Mouse (Mus musculus) CH12.LX (cell line): ENCODE measurements around the gene Ccdc24. TPM values are rescaled to one million over a fixed set of nuclear protein-coding genes. Genes with fewer than 3 reads are reported as not detected.

Experiments
- DNase-seq: peaks from one replicate; pipeline ENCODE4 v3.0.0-alpha.2; 2013; ENCODE audit errors: extremely low read depth
- H3K27ac ChIP-seq: 2 replicates; pipeline ENCODE4 v1.5.1; 2012; ENCODE audit warnings: low read depth, mild to moderate bottlenecking, control low read depth, moderate library complexity; ENCODE audit not compliant: insufficient read depth
- H3K27me3 ChIP-seq: replicated peaks from 2 replicates; pipeline ENCODE3; 2012; ENCODE audit warnings: inconsistent platforms
- H3K36me3 ChIP-seq, 2 experiments: replicated peaks in 1 of 2; 2 replicates each; pipeline versions ENCODE3 to v1.6.1; 2012; ENCODE audit warnings: inconsistent platforms in 1 of 2, low read length in 1 of 2, mild to moderate bottlenecking in 1 of 2, mixed read lengths in 1 of 2, moderate library complexity in 1 of 2; ENCODE audit not compliant: control insufficient read depth in 1 of 2, insufficient read depth in 1 of 2
- H3K4me1 ChIP-seq, 2 experiments: 2 replicates each; pipeline ENCODE4 v1.6.1; 2012; ENCODE audit warnings: inconsistent platforms in 1 of 2, moderate library complexity in 1 of 2; ENCODE audit not compliant: insufficient read depth in 2 of 2, control insufficient read depth in 1 of 2
- H3K4me2 ChIP-seq: 2 replicates; pipeline ENCODE4 v1.6.1; 2012; ENCODE audit warnings: low read depth, mild to moderate bottlenecking, control low read depth; ENCODE audit not compliant: poor library complexity, insufficient read depth, severe bottlenecking
- H3K4me3 ChIP-seq, 3 experiments: fragments of 150-350 bp in 1 of 3; sonication (generic) in 1 of 3; replicated peaks in 1 of 3; 2 replicates each; pipeline versions ENCODE3 to v1.5.1; 2011 to 2012; ENCODE audit warnings: low read depth in 2 of 3, low read length in 2 of 3, mild to moderate bottlenecking in 2 of 3, moderate library complexity in 2 of 3, control low read depth in 1 of 3, improper control_type of control experiment in 1 of 3, inconsistent platforms in 1 of 3, mixed read lengths in 1 of 3; ENCODE audit not compliant: poor library complexity in 1 of 3
- H3K79me2 ChIP-seq: replicated peaks from 2 replicates; pipeline ENCODE4 v1.6.1; 2012; ENCODE audit warnings: mild to moderate bottlenecking, moderate library complexity; ENCODE audit not compliant: control insufficient read depth, poor library complexity, insufficient read depth, severe bottlenecking; ENCODE audit errors: extremely low read depth
- H3K9ac ChIP-seq: 2 replicates; pipeline ENCODE4 v1.6.1; 2012; ENCODE audit warnings: low read depth, mild to moderate bottlenecking, control low read depth, moderate library complexity; ENCODE audit not compliant: insufficient read depth
- H3K9me3 ChIP-seq: replicated peaks from 2 replicates; pipeline ENCODE3; 2012; ENCODE audit warnings: low read length, inconsistent platforms, mixed read lengths
- CHD1 ChIP-seq: IDR thresholded peaks from 2 replicates; pipeline ENCODE4 v1.6.1; 2012; ENCODE audit warnings: low read depth, low read length, improper control_type of control experiment, inconsistent platforms
- CTCF ChIP-seq, 2 experiments: IDR thresholded peaks in 1 of 2; conservative IDR thresholded peaks in 1 of 2; 2 replicates each; pipeline ENCODE4 v1.5.1; 2011 to 2012; ENCODE audit warnings: low read depth in 2 of 2, low read length in 2 of 2, improper control_type of control experiment in 1 of 2, inconsistent platforms in 1 of 2, mild to moderate bottlenecking in 1 of 2, moderate library complexity in 1 of 2
- ELF1 ChIP-seq: IDR thresholded peaks from 2 replicates; pipeline ENCODE4 v1.6.1; 2014; ENCODE audit warnings: low read depth, mild to moderate bottlenecking, inconsistent platforms, low read length, improper control_type of control experiment
- EP300 ChIP-seq: IDR thresholded peaks from 2 replicates; pipeline ENCODE4 v1.6.1; 2011; ENCODE audit warnings: low read length, improper control_type of control experiment
- ETS1 ChIP-seq: conservative IDR thresholded peaks from 2 replicates; pipeline ENCODE4 v1.6.1; 2012; ENCODE audit warnings: low read depth, mild to moderate bottlenecking, inconsistent platforms, low read length, improper control_type of control experiment, moderate library complexity
- HCFC1 ChIP-seq: IDR thresholded peaks from 2 replicates; pipeline ENCODE4 v1.6.1; 2012; ENCODE audit warnings: low read depth, mild to moderate bottlenecking, inconsistent platforms, low read length, improper control_type of control experiment
- KAT2A ChIP-seq: IDR thresholded peaks from 2 replicates; pipeline ENCODE4 v1.6.1; 2012; ENCODE audit warnings: low read length, improper control_type of control experiment, inconsistent platforms; ENCODE audit not compliant: insufficient replicate concordance
- MAFK ChIP-seq: IDR thresholded peaks from 2 replicates; pipeline ENCODE4 v1.6.1; 2011; ENCODE audit warnings: low read length, improper control_type of control experiment; ENCODE audit not compliant: insufficient replicate concordance
- MAX ChIP-seq: IDR thresholded peaks from 2 replicates; pipeline ENCODE4 v1.6.1; 2011; ENCODE audit warnings: low read length, improper control_type of control experiment
- MXI1 ChIP-seq: IDR thresholded peaks from 2 replicates; pipeline ENCODE4 v1.6.1; 2011; ENCODE audit warnings: mild to moderate bottlenecking, low read depth, low read length, improper control_type of control experiment
- NRF1 ChIP-seq: IDR thresholded peaks from 2 replicates; pipeline ENCODE4 v1.6.1; 2014; ENCODE audit warnings: low read depth, mild to moderate bottlenecking, inconsistent platforms, low read length, improper control_type of control experiment, moderate library complexity
- PAX5 ChIP-seq: IDR thresholded peaks from 2 replicates; pipeline ENCODE4 v1.6.1; 2012; ENCODE audit warnings: low read length, inconsistent platforms, mixed read lengths
- POLR2A ChIP-seq: IDR thresholded peaks from 2 replicates; pipeline ENCODE4 v1.6.1; 2011; ENCODE audit warnings: low read depth, mild to moderate bottlenecking, improper control_type of control experiment, low read length
- RAD21 ChIP-seq: IDR thresholded peaks from 2 replicates; pipeline ENCODE4 v1.6.1; 2011; ENCODE audit warnings: low read depth, mild to moderate bottlenecking, low read length, improper control_type of control experiment, moderate library complexity
- SMC3 ChIP-seq: IDR thresholded peaks from 2 replicates; pipeline ENCODE4 v1.6.1; 2011; ENCODE audit warnings: low read depth, low read length, improper control_type of control experiment
- TBP ChIP-seq: conservative IDR thresholded peaks from 2 replicates; pipeline ENCODE4 v1.6.1; 2011; ENCODE audit warnings: low read depth, low read length, improper control_type of control experiment
- TCF12 ChIP-seq: IDR thresholded peaks from 2 replicates; pipeline ENCODE4 v1.6.1; 2014; ENCODE audit warnings: low read depth, mild to moderate bottlenecking, inconsistent platforms, low read length, improper control_type of control experiment
- UBTF ChIP-seq: IDR thresholded peaks from 2 replicates; pipeline ENCODE4 v1.6.1; 2012; ENCODE audit warnings: low read depth, mild to moderate bottlenecking, inconsistent platforms, low read length, improper control_type of control experiment, moderate library complexity
- USF1 ChIP-seq: IDR thresholded peaks from 2 replicates; pipeline ENCODE4 v1.6.1; 2014; ENCODE audit warnings: low read depth, mild to moderate bottlenecking, inconsistent platforms, low read length, improper control_type of control experiment
- ZC3H11A ChIP-seq: IDR thresholded peaks from 2 replicates; pipeline ENCODE4 v1.6.1; 2012; ENCODE audit warnings: low read depth, mild to moderate bottlenecking, inconsistent platforms, low read length, improper control_type of control experiment
- ZMIZ1 ChIP-seq: IDR thresholded peaks from 2 replicates; pipeline ENCODE4 v1.6.1; 2012; ENCODE audit warnings: low read depth, mild to moderate bottlenecking, inconsistent platforms, low read length, improper control_type of control experiment
- ZNF384 ChIP-seq: IDR thresholded peaks from 2 replicates; pipeline ENCODE4 v1.6.1; 2012; ENCODE audit warnings: low read depth, low read length, improper control_type of control experiment, inconsistent platforms
- dilution Hi-C: fragments of 300-500 bp; cut with MboI; formaldehyde crosslinking; loops from 2 replicates; pipeline ENCODE4 v1.14.3; 2020; ENCODE audit warnings: low sequenced_read_pairs; ENCODE audit not compliant: extremely low pct_unique_long_range_greater_than_20kb, extremely low pct_ligation_motif_present
- in situ Hi-C: fragments of 300-500 bp; cut with MboI; formaldehyde crosslinking; loops from 3 replicates; pipeline ENCODE4 v1.14.3; 2019; ENCODE audit warnings: low sequenced_read_pairs, low pct_ligation_motif_present, low pct_unique_long_range_greater_than_20kb, mixed read lengths
- polyA plus RNA-seq: library from polyadenylated mRNA; unstranded; fragments of >175 nt; gene quantifications from 2 replicates; pipeline ENCODE4 v1.2.1, GENCODE M21; 2012; ENCODE audit warnings: low read depth; ENCODE audit not compliant: insufficient read length
- total RNA-seq, 2 experiments: library from RNA; depleted of rRNA; stranded (reverse); fragments of 300-350 nt in 1 of 2; fragments of >200 nt in 1 of 2; gene quantifications; 2 replicates each; pipeline ENCODE4 v1.2.3; 2012 to 2014

The Ccdc24 gene
- total and polyA plus RNA-seq, 3 experiments = 0.81 to 0.93 TPM; not detected in 1

DNA sequence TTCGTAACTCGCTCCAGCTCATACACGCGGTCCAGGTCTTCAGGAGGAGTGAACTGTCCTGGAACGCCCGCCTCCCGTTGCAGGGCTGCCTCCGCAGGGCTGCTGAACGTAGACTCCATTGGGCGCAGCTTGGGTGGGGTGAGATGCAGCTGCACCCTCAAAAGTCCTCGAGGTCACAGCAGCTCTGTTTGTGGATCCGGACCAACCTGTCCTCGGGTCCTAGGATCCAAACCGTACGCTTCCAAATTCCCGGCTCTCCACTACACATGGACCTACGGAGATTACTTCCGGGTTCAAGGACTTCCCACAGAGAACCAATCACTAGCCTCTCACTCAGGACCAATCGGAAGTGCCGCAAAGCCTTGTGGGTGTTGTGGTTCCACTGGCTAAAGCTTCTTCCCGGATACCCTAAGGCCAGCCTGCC is 19.4 kb upstream of the Ccdc24 start, which contains the start of gene Dph2 (continued):
- TF ChIP-seq ZC3H11A = no peak
- peak; percentile 98 for TF ChIP-seq HCFC1
- peak; percentile 49; the same call in 1 of the 2 replicates for TF ChIP-seq TCF12
- no peak for TF ChIP-seq TBP
- TF ChIP-seq KAT2A = peak; percentile 92; the same call in 1 of the 2 replicates
- TF ChIP-seq ETS1 = no peak
- no peak for TF ChIP-seq CHD1
- no peak; the same call in 1 of the 2 replicates for TF ChIP-seq NRF1
- peak; percentile 80 for TF ChIP-seq POLR2A
- peak; percentile 98 for TF ChIP-seq ELF1
- TF ChIP-seq USF1 = no peak
- TF ChIP-seq MAFK = no peak
- TF ChIP-seq MXI1 = peak; percentile 97
- TF ChIP-seq ZMIZ1 = 0 out of 2 replicates have a peak, but pooled peaks have one; percentile 46
- no peak for TF ChIP-seq PAX5
- no peak for TF ChIP-seq CTCF (conservative IDR thresholded peaks at IDR 0.05 in 1 of 2, IDR thresholded peaks at IDR 0.05 in 1 of 2; ENCODE audit: low read depth in 2 of 2, low read length in 2 of 2)
- TF ChIP-seq RAD21 = no peak
- 0 out of 2 replicates have a peak, but pooled peaks have one; percentile 10 for TF ChIP-seq UBTF
- TF ChIP-seq ZNF384 = no peak
- peak; percentile 82 for TF ChIP-seq MAX
- TF ChIP-seq SMC3 = no peak

DNA sequence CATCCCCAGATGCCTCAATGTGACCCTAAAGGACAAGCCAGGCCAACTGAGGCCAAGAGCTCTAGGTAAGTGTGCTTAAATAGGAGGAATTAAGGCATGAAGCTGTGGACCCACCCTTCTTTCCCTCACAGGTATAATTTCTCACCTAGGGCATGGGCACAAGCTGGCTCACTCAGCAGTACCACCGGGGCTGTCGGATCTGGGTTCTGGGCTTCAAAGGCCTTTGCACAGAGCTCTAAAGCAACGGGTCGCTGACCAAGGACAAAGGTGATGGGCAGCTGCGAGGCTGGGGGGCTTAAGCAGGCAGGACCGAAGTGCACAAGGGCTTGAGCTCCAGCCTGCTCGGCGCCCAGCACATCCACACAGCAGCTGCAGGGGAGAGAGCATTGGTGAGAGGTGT is 18.4 kb upstream of the Ccdc24 start:
- dilution Hi-C loops (no loop called here), in situ Hi-C loops (no loop called here)
- Histone ChIP-seq H3K4me2 (peak overlapping the region; percentile 73), H3K4me3 (peak overlapping the region; percentile 70 to 91 (median 88)), H3K36me3 (peaks cover 31 to 60% of the 10 kb centered on the region in 2 experiments), H3K9me3 (no peaks in the 10 kb centered on the region), H3K27ac (no peak overlapping the region), H3K4me1 (peaks cover 6 to 29% of the 10 kb centered on the region in 2 experiments), H3K9ac (peak overlapping the region; percentile 67; the same call in 1 of the 2 replicates), H3K27me3 (no peaks in the 10 kb centered on the region), H3K79me2 (peaks cover 19% of the 10 kb centered on the region)
- no peak for DNase-seq
- TF ChIP-seq POLR2A (no peak), NRF1 (no peak), EP300 (no peak), ZNF384 (no peak)
- TF ChIP-seq, all 38 proteins: peak for 0
